Mouse (Mus musculus) cerebellum, postnatal 4 days (tissue): ENCODE data around the gene Cdh5.
"Not testable (repeated sequence)": the region's sequence is repeated elsewhere in the genome, so short reads cannot be mapped to it uniquely, and the experiment has no call there.

ENCODE experiments used
- DNase-seq, 2 experiments: peaks; one replicate each; pipeline ENCODE4 v3.0.0; 2022; ENCODE audit warnings: low spot score in 2 of 2, mixed read lengths in 1 of 2

Gene Cdh5

DNA sequence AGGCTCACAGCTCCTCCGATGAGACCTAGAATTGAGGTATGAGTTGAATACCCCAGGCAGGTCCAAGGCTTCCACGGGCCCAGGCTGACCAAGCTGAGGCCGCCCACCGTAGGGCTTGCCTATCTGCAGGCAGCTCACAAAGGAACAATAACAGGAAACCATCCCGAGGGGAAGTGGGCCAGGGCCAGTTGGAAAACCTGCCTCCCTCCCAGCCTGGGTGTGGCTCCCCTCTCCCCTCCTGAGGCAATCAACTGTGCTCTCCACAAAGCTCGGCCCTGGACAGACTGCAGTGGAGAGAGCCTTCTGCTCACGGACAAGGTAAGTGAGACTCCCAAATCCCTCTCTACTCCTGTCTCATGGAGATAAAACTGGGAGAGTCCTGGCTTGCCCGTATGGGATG, at the start of gene Cdh5:
TSS of gene Cdh5 (plus strand) at position 211 of the 400 bp plus-strand sequence.
- DNase-seq = no peak

- peak in 1 of 2 experiments; percentile 17 for DNase-seq
Observed at GRCm38 (mm10) chr8:104059922-104060321, 41.5 kb upstream of the Cdh5 start.

GRCm38 (mm10) chr8:104060446-104060845, 41.0 kb upstream of the Cdh5 start:
- DNase-seq = peak in 1 of 2 experiments; percentile 9

DNA sequence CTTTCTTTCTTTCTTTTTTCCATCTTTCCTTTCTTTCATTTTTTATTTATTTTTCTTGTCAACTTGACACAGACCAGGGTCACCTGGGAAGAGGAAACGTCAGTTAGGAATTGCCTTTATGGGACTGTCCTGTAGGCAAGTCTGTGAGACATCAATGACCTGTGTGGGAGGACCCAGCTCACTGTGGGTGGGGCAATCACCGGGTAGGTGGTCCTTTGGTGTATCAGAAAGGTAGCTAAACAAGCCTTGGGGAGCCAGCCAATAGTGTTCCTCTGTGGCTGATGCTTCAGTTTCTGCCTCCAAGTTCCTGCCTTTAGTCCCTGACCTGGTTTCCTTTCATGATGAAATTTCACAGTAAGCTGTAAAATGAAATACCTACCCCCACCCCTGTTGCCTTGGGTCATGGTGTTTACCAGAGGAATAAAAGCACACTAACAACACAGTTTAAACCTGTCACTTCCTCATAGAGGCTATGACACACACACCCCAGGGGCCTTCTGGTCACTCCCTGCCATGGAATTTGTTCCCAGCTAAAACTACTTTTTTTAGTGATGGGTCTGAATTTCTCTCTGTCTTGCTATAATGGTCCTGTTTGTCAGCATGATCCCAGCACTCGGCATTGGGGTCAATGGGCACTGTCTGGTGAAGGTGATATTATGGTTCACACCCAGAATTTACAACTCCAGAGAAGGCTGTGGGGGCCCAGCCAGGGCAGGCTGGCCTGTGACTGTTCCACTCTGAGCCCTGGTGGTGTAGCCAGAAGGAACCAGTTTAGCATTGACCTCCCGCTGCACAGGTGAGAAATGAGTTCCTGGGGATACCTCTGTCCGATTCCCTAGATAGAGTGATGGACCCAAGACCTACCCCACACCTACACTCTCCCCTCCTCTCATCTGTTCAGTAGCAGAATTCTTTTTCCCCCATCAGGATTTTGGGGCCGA, 40.1 kb upstream of the Cdh5 start:
- DNase-seq = peak in 1 of 2 experiments; percentile 7

DNA sequence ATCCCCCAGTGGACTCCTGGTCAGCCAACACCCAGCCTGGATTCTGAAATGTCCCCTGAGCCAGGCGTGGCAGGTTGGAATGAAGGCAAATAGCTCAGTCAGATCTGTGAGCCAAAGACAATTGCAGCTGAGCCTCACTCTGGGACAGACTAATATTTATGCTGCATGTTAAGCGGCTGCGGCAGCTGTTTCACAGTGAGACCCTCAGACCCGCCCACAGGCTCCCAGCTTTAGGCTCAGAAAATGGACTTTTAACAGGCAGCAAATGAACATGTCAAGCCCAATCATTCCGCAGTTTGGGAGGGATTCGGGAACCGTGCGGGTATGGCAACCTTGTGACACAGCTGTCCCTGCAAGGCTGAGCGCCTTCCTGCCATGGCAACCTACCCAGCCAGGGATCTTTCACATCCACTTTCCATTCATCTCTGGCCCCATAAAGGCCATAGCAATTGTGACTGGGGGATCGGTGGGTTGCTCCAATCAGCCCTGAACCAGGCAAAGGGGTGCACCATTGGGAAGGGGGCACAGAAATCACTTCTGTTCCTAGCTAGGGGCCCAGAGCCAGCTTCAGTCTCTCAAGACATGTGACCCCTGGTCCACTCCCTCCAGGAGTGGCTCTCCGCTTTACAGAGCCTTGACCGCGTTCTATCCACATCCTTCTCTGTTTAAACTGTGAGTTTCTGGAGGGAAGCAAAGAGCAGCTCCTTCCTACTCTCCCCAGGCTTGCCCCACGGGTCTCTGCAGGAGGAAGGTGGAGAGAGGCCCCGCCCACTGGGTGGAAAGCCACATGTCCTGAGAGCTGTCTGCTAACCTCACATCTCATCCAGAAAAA, 39.2 kb upstream of the Cdh5 start:
- peak; percentile 15 to 40 for DNase-seq

DNA sequence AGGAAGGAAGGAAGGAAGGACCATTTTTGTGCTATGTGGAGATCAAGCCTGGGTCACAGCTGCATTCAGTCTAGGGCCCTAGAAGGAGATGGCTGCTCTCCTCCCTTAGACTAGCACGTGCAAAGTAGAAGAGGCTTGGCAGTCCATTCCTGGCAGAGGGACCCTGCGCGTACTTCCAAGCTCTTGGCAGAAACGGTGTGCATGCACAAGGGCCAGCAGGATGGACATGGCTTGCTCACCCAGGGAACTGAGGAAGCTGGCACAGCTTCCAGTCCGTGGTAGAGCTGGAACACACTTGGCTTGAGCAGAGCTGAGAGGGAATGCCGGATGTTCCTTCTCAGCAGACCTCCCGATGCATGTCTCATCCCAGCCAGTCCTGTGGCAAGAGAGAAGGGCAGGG, 36.2 kb upstream of the Cdh5 start:
- peak in 1 of 2 experiments; percentile 61 for DNase-seq

- DNase-seq = peak; percentile 21 to 50
Observed at GRCm38 (mm10) chr8:104065906-104066518, 35.4 kb upstream of the Cdh5 start.

DNA sequence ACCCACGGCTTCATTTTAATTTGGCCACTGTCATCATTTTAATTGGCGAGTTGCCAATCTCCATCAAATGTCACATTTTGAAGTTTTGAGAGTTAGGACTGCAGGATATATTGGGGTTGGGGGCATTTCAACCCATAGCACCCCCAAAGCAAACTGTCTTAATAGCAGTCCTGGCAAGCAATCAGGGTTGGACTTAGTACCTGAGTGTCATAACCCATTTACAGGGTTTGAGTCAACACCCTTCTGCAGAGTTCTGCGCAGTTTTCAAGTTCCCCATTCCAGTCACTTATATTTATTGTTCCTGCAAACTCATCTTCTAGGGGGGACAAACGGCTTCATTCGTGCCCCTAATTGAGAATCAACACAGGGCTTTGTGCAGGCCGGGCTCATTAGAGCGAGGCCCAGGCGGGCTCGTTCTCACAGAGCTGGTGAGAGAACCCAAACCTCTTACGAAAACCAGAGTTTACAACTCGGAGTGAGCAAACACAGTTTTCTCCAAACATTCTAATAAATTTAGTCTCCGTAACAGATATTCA, 34.0 kb upstream of the Cdh5 start:
- DNase-seq = peak in 1 of 2 experiments; percentile 14

DNA sequence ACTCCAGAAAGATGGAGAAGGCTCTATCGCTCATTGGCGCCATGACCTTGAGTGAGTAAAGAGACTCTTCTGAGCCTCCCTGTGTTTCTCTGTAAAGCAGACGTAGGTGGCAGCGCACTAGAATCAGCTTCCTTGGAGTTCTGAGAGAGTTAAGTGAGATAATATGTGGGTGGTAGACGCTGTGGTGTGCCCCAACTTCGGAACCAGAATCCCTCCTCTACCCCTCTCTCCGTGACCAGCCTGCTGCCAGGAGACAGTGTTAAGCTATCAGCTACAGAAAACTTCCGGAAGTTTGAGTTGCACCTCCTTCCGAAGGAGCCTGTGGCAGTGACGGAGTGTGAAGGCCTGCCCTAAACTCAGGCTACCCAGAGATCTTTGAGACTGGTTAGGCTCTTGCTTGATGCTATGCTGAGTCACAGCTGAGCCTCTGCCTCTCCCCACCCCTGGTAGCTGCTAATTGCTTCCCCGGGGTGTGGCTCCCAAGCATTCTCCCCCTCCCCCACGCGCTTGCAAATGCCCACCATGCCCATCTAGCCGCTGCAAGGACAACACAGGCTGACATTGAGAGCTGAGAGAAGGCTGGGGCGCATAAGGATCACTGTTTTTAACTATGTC, 32.9 kb upstream of the Cdh5 start:
- DNase-seq = no peak

GRCm38 (mm10) chr8:104070201-104070865, 31.1 kb upstream of the Cdh5 start:
- DNase-seq = not testable (repeated sequence)

GRCm38 (mm10) chr8:104070949-104071348, 30.5 kb upstream of the Cdh5 start:
- DNase-seq = peak in 1 of 2 experiments; percentile 13

- DNase-seq = peak in 1 of 2 experiments; percentile 5
Observed at GRCm38 (mm10) chr8:104075079-104075478, 26.3 kb upstream of the Cdh5 start.

- peak; percentile 21 to 62 for DNase-seq
Observed at GRCm38 (mm10) chr8:104076541-104077412, 24.6 kb upstream of the Cdh5 start.

- DNase-seq = peak in 1 of 2 experiments; percentile 12
Observed at GRCm38 (mm10) chr8:104078091-104078490, 23.3 kb upstream of the Cdh5 start.

- DNase-seq = no peak
Observed at GRCm38 (mm10) chr8:104085281-104085680, 16.1 kb upstream of the Cdh5 start.

GRCm38 (mm10) chr8:104086615-104087014, 14.8 kb upstream of the Cdh5 start:
- no peak for DNase-seq

DNA sequence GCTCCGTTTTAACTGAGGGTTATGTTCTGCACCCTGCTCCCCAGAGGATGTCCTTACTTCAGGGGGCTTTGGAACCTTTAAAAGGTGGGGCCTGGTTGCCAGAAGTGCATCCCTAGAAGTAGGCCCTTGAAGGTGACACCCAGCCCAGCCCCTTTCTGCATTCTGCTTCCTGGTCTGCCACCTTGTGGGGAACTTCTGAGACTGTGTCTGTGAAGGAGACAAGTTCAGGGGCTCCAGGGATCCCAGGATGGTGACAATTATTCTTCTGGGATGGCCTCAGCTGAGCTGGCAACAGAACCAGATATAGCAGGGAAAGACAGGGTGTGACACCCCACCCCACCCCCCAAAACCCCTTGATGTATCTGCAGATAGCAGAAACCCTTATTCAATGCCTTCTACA, 14.3 kb upstream of the Cdh5 start:
- no peak for DNase-seq

DNA sequence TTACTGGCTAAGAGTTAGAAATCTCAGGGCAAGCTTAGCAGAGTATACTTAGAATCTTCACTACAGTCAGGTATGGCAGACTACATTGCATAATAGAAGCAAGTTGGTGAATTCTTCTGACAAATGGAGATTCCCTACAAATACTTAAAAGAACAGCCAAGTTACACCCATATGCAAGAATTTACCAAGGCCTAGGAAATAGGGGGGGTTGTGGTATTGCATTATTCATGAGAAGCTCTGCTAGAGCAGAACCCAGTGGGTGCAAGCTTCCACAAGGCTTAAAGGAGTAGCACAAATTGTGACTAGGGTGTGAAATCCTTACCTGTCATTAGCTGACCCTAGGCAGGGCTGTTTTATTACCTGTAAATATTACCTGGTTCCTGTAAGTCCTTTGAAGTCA, 13.5 kb upstream of the Cdh5 start:
- DNase-seq = not testable (repeated sequence)

GRCm38 (mm10) chr8:104088881-104089280, 12.5 kb upstream of the Cdh5 start:
- DNase-seq = no peak
